Mouse (Mus musculus) kidney, adult 8-10 months (tissue): ENCODE data around the gene Rpl23.
"Not testable (repeated sequence)": the region's sequence is repeated elsewhere in the genome, so short reads cannot be mapped to it uniquely, and the experiment has no call there.

Experiments used
- DNase-seq, 2 experiments: peaks; one replicate each; pipeline ENCODE4 v3.0.0; 2022

Gene Rpl23

GRCm38 (mm10) chr11:97799146-97799993 lies 17.1 kb upstream of the Rpl23 start:
- peak; percentile 84 to 85 for DNase-seq

GRCm38 (mm10) chr11:97798782-97799145 lies 16.5 kb upstream of the Rpl23 start, which contains the start of gene Lasp1:
TSS of gene Lasp1 (plus strand) at chr11:97799000.
- DNase-seq: peak; percentile 87 to 88

GRCm38 (mm10) chr11:97798083-97798435 lies 15.8 kb upstream of the Rpl23 start:
- DNase-seq: no peak

GRCm38 (mm10) chr11:97797369-97798082 lies 15.3 kb upstream of the Rpl23 start:
- no peak for DNase-seq

- peak in 1 of 2 experiments; percentile 73 for DNase-seq
These were observed 14.7 kb upstream of the Rpl23 start for GRCm38 (mm10) chr11:97796910-97797309.

- DNase-seq: peak in 1 of 2 experiments; percentile 44
These were observed 10.9 kb upstream of the Rpl23 start for GRCm38 (mm10) chr11:97793165-97793564.

GRCm38 (mm10) chr11:97790778-97791438 lies 8.7 kb upstream of the Rpl23 start:
- DNase-seq: not testable (repeated sequence)

GRCm38 (mm10) chr11:97789727-97790126 lies 7.5 kb upstream of the Rpl23 start:
- DNase-seq: no peak

- no peak for DNase-seq
These were observed 5.7 kb upstream of the Rpl23 start for GRCm38 (mm10) chr11:97787961-97788360.

GRCm38 (mm10) chr11:97782564-97782895 lies 293 bp upstream of the Rpl23 start:
- no peak for DNase-seq

GRCm38 (mm10) chr11:97781478-97781831 lies 782 bp downstream of the Rpl23 start:
- no peak for DNase-seq

- no peak for DNase-seq
These were observed 2.1 kb downstream of the Rpl23 start for GRCm38 (mm10) chr11:97779968-97780701.

- DNase-seq: no peak
These were observed 3.3 kb downstream of the Rpl23 start for GRCm38 (mm10) chr11:97778918-97779317.

- DNase-seq: peak in 1 of 2 experiments; percentile 23
These were observed 5.1 kb downstream of the Rpl23 start for GRCm38 (mm10) chr11:97777129-97777529.

GRCm38 (mm10) chr11:97776497-97777128 lies 5.6 kb downstream of the Rpl23 start:
- no peak for DNase-seq

GRCm38 (mm10) chr11:97775808-97776496 lies 6.3 kb downstream of the Rpl23 start, which contains the start of gene 1700001P01Rik:
TSS of gene 1700001P01Rik (minus strand) at chr11:97775918.
- no peak for DNase-seq

- DNase-seq: no peak
These were observed 7.1 kb downstream of the Rpl23 start for GRCm38 (mm10) chr11:97775186-97775585.

- DNase-seq: no peak
These were observed 10.8 kb downstream of the Rpl23 start for GRCm38 (mm10) chr11:97771410-97771809.

GRCm38 (mm10) chr11:97769704-97770103 lies 12.5 kb downstream of the Rpl23 start:
- DNase-seq: no peak

- peak; percentile 93 to 95 for DNase-seq
These were observed 15.9 kb downstream of the Rpl23 start, which contains the start of gene Cwc25 for GRCm38 (mm10) chr11:97766154-97766881. TSS of gene Cwc25 (minus strand) at chr11:97766556.

GRCm38 (mm10) chr11:97761638-97762037 lies 20.6 kb downstream of the Rpl23 start:
- DNase-seq: no peak
